16 mouse cellular contexts compared by ENCODE assay signal in the genomic region with DNA sequence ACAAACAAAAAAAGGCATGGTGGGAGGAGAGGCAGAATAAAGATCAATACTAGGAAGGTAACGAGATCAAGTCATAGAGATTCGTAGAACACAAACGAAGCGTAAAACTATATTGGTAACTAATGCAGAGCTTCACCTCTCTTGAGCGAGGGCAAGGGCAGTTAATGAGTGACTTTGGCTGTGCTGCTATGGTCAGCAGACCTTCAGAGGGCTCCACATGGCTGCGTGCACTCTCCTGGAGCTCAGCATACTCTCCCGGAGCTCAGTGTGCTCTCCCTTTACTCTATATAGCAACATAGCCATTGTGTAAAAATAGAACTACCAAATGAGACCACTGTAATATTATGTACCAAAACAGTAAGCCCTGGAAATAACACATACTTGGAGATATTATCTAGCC.
DNase-seq lines count a peak whose midpoint lies in the region; ATAC-seq and TF ChIP-seq lines count a peak whose summit lies in the region.
"Had no signal": no experiment of that assay in that cellular context is flagged by ENCODE, and none has a peak within 500 bp of the region (broad histone marks: within the 10 kb centered on the region; RNA-seq: fewer than 3 reads in every experiment).

No protein-coding gene starts in this region.

- H3K9ac ChIP-seq in kidney, embryonic 16.5 days (replicated peaks; ENCODE audit: low read length): no peak overlapping the region
- no peak overlapping the region for H3K9ac ChIP-seq in liver, embryonic 14.5 days (replicated peaks)
- H3K9ac ChIP-seq: hindbrain, embryonic 13.5 days; midbrain, embryonic 13.5 days had no signal

- 52% methylated on average over 7 of the region's 7 CpGs for WGBS in kidney, embryonic 16.5 days
- 67% methylated on average over 7 of the region's 7 CpGs for WGBS in liver, embryonic 14.5 days (ENCODE audit: insufficient replicate concordance)

- H3K27me3 ChIP-seq in kidney, embryonic 16.5 days (ENCODE audit: insufficient read depth, low read length): no peaks in the 10 kb centered on the region
- no peaks in the 10 kb centered on the region for H3K27me3 ChIP-seq in liver, embryonic 14.5 days (ENCODE audit: control insufficient read depth, insufficient read depth, low read length)
- H3K27me3 ChIP-seq: hindbrain, embryonic 13.5 days; midbrain, embryonic 13.5 days had no signal

- intact Hi-C loops in heart, postnatal 10 days (cut with DNase I): loop anchor here (5.0 kb wide), 1 partner anchor 35 kb away; no protein-coding TSS in a partner anchor

- ATAC-seq in kidney, embryonic 16.5 days (ENCODE audit: low FRiP score, low TSS enrichment): peak; percentile 96
- peak; percentile 58; the same call in 1 of the 2 replicates for ATAC-seq in liver, embryonic 14.5 days (ENCODE audit: insufficient read depth)
- ATAC-seq in cerebellum, adult (ENCODE audit: insufficient number of reproducible peaks, low FRiP score, low TSS enrichment): no peak
- ATAC-seq: forebrain, embryonic 16.5 days; midbrain, embryonic 13.5 days had no signal

- peaks cover 23% of the 10 kb centered on the region for H3K4me1 ChIP-seq in kidney, embryonic 16.5 days (ENCODE audit: insufficient read depth, low read length)
- no peaks in the 10 kb centered on the region; a peak in 1 of 4 replicates for H3K4me1 ChIP-seq in liver, embryonic 14.5 days (replicated peaks; ENCODE audit: control insufficient read depth in 2 of 2, insufficient read depth in 2 of 2, low read length in 1 of 2)
- H3K4me1 ChIP-seq: hindbrain, embryonic 13.5 days; midbrain, embryonic 13.5 days had no signal

- no peak for TF ChIP-seq CTCF in liver, embryonic 14.5 days (IDR thresholded peaks at IDR 0.05; ENCODE audit: low read depth)

- no peak overlapping the region for H3K4me2 ChIP-seq in kidney, embryonic 16.5 days (replicated peaks; ENCODE audit: low read depth, low read length)
- no peak overlapping the region for H3K4me2 ChIP-seq in liver, embryonic 14.5 days (ENCODE audit: low read depth)
- H3K4me2 ChIP-seq: hindbrain, embryonic 13.5 days; midbrain, embryonic 13.5 days had no signal

- no peak overlapping the region for H3K4me3 ChIP-seq in kidney, embryonic 16.5 days (ENCODE audit: low read length)
- no peak overlapping the region for H3K4me3 ChIP-seq in liver, embryonic 14.5 days (ENCODE audit: insufficient read depth in 1 of 2, low read depth in 2 of 2, low read length in 2 of 2)
- H3K4me3 ChIP-seq: hindbrain, embryonic 13.5 days; midbrain, embryonic 13.5 days had no signal

- DNase-seq in heart, adult 11 months: peak; percentile 92
- DNase-seq in heart, postnatal 4 days: no peak
- DNase-seq in heart, postnatal 10 days: peak; percentile 12 to 34
- DNase-seq in liver, embryonic 14.5 days (ENCODE audit: low read depth in 3 of 3, low spot score in 3 of 3): peak; percentile 3 to 10 (median 7)
- no peak for DNase-seq in urinary bladder, postnatal 36 days (ENCODE audit: low spot score in 2 of 2)
- no peak for DNase-seq in thymus, adult 18-20 months
- DNase-seq: adrenal gland, adult 2 months; cerebellum, adult 9-11 months; lung, adult 18-20 months; right cerebral cortex, postnatal 4 days had no signal

- H3K36me3 ChIP-seq in kidney, embryonic 16.5 days (ENCODE audit: insufficient read depth, low read length): no peaks in the 10 kb centered on the region
- H3K36me3 ChIP-seq in liver, embryonic 14.5 days (replicated peaks; ENCODE audit: control insufficient read depth, insufficient read depth, low read depth): no peaks in the 10 kb centered on the region
- H3K36me3 ChIP-seq: hindbrain, embryonic 13.5 days; midbrain, embryonic 13.5 days had no signal

- no peaks in the 10 kb centered on the region for H3K9me3 ChIP-seq in kidney, embryonic 16.5 days (ENCODE audit: low read length)
- H3K9me3 ChIP-seq in liver, embryonic 14.5 days (ENCODE audit: control insufficient read depth, low read length): no peaks in the 10 kb centered on the region
- H3K9me3 ChIP-seq: hindbrain, embryonic 13.5 days; midbrain, embryonic 13.5 days had no signal

- TF ChIP-seq EP300 in liver, embryonic 14.5 days (IDR thresholded peaks at IDR 0.05; ENCODE audit: low read depth): no peak

- H3K27ac ChIP-seq in kidney, embryonic 16.5 days (ENCODE audit: low read length): no peak overlapping the region
- H3K27ac ChIP-seq in liver, embryonic 14.5 days: no peak overlapping the region
- H3K27ac ChIP-seq: hindbrain, embryonic 13.5 days; macrophage; midbrain, embryonic 13.5 days had no signal

Comparison
In these comparisons a context has a peak if more than half of its experiments do, and no peak if none do; other contexts are left out.
1. DNase-seq: peak in heart, adult 11 months (single experiment), heart, postnatal 10 days (2 of 2) and liver, embryonic 14.5 days (3 of 3); none in heart, postnatal 4 days (single experiment), urinary bladder, postnatal 36 days (0 of 2) and thymus, adult 18-20 months (0 of 2).